Mouse (Mus musculus) heart, embryonic 14.5 days (tissue): ENCODE measurements around the gene Srp68. TPM values are rescaled to one million over a fixed set of nuclear protein-coding genes. Genes with fewer than 3 reads are reported as not detected.
"Not testable (repeated sequence)": the region's sequence is repeated elsewhere in the genome, so short reads cannot be mapped to it uniquely, and the experiment has no call there.

Experiments
- ATAC-seq: fragments of 200-750 bp; cut with Nextera tagmentation; 2 replicates; pipeline ENCODE4 v1.8.0; 2017; ENCODE audit warnings: low read depth, moderate TSS enrichment; ENCODE audit not compliant: insufficient number of reproducible peaks, insufficient read depth, low FRiP score
- H3K27ac ChIP-seq, 2 experiments: fragments of 200-500 bp in 1 of 2; fragments of 300-500 bp in 1 of 2; sonication (generic) in 1 of 2; replicated peaks in 1 of 2; 2 replicates each; pipeline ENCODE4 v1.5.1; 2012 to 2014; ENCODE audit warnings: low read depth in 2 of 2, low read length in 2 of 2, control low read depth in 1 of 2, mild to moderate bottlenecking in 1 of 2, mixed read lengths in 1 of 2; ENCODE audit not compliant: control insufficient read depth in 1 of 2, insufficient read depth in 1 of 2
- H3K27me3 ChIP-seq: fragments of 300-500 bp; sonication (generic); 2 replicates; pipeline ENCODE4 v1.6.1; 2014; ENCODE audit warnings: mild to moderate bottlenecking, low read length, control low read depth; ENCODE audit not compliant: control insufficient read depth, insufficient read depth
- H3K36me3 ChIP-seq: fragments of 300-500 bp; sonication (generic); 2 replicates; pipeline ENCODE4 v1.6.1; 2014; ENCODE audit warnings: mild to moderate bottlenecking, control low read depth, low read length, mixed read lengths; ENCODE audit not compliant: control insufficient read depth, insufficient read depth
- H3K4me1 ChIP-seq, 2 experiments: fragments of 200-500 bp in 1 of 2; fragments of 300-500 bp in 1 of 2; sonication (generic) in 1 of 2; 2 replicates each; pipeline ENCODE4 v1.6.1; 2012 to 2014; ENCODE audit warnings: low read length in 2 of 2, control low read depth in 1 of 2, mixed read lengths in 1 of 2; ENCODE audit not compliant: control insufficient read depth in 2 of 2, insufficient read depth in 2 of 2
- H3K4me2 ChIP-seq: fragments of 300-500 bp; sonication (generic); 2 replicates; pipeline ENCODE4 v1.6.1; 2014; ENCODE audit warnings: mild to moderate bottlenecking, low read length
- H3K4me3 ChIP-seq, 2 experiments: fragments of 200-500 bp in 1 of 2; fragments of 300-500 bp in 1 of 2; sonication (generic) in 1 of 2; 2 replicates each; pipeline ENCODE4 v1.5.1; 2012 to 2014; ENCODE audit warnings: low read length in 2 of 2, mild to moderate bottlenecking in 2 of 2, control low read depth in 1 of 2, low read depth in 1 of 2, moderate library complexity in 1 of 2; ENCODE audit not compliant: control insufficient read depth in 1 of 2, insufficient read depth in 1 of 2
- H3K9ac ChIP-seq: fragments of 300-500 bp; sonication (generic); 2 replicates; pipeline ENCODE4 v1.6.1; 2014; ENCODE audit warnings: mild to moderate bottlenecking, low read length
- H3K9me3 ChIP-seq: fragments of 300-500 bp; sonication (generic); 2 replicates; pipeline ENCODE4 v1.6.1; 2016; ENCODE audit warnings: low read length, control low read depth; ENCODE audit not compliant: control insufficient read depth
- WGBS: fragments of 180-500 bp; shearing (Covaris S2); extraction: QIAGEN DNeasy Blood & Tissue Kit; methylation state at CpG from one replicate; pipeline ENCODE4 v1.1.7; 2014; 5-methylcytosine and 5-hydroxymethylcytosine counted together
- polyA plus RNA-seq: library from polyadenylated mRNA; unstranded; fragments of >200 nt; fragmentation: Nextera tagmentation; extraction: Ambion mirVana; gene quantifications from 2 replicates; pipeline ENCODE4 v1.2.1, GENCODE M21; 2014

Srp68 gene
- polyA plus RNA-seq, 1 experiment from 2014 or later, result 55.5 TPM

DNA sequence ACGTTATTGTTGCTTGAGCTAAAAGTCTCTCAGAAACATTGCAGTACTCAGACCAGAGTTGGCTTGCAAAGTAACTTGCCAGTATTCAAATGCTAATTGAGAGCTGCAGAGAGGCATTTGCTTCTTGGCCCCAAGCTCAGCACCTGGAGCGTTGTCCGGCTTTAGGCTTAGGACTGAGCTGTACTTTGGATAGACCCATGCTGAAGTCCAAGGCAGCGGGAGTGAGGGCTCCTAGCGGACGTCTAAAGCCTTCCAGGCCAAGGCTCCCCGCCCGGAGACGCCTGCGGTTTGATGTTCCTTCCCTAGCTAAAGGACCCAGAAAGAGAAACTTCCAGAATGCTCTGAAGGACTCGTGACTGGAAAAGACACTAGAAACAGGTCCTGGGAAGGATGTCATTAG is 8.1 kb upstream of the Srp68 start:
- Histone ChIP-seq H3K9ac (no peak overlapping the region), H3K36me3 (no peaks in the 10 kb centered on the region), H3K4me1 (peaks cover 5 to 8% of the 10 kb centered on the region in 2 experiments), H3K9me3 (0 out of 2 replicates have a peak, but pooled peaks cover 3% of the 10 kb centered on the region), H3K4me2 (peak overlapping the region; percentile 67), H3K27ac (no peak overlapping the region), H3K4me3 (no peak overlapping the region), H3K27me3 (peaks cover 64% of the 10 kb centered on the region)
- 2% methylated on average over 11 of the region's 11 CpGs for WGBS
- no peak for ATAC-seq

DNA sequence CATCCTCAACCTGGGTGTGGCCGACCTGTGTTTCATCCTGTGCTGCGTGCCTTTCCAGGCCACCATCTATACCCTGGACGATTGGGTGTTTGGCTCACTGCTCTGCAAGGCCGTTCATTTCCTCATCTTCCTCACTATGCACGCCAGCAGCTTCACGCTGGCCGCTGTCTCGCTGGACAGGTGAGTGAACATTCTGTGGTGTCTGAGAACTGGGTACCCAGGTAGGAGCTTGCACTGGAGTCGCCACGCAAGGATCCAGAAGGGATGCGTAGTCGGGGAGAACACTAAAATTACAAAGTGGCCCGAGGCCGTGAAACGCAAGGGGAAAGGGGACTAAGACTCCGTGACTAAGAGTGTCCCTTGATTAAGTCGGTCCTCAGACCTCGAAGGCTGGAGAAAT is 7.7 kb upstream of the Srp68 start:
- Histone ChIP-seq H3K9me3 (0 out of 2 replicates have a peak, but pooled peaks cover 3% of the 10 kb centered on the region), H3K36me3 (no peaks in the 10 kb centered on the region), H3K4me3 (peak overlapping the region; percentile 29 to 34), H3K27me3 (peaks cover 64% of the 10 kb centered on the region), H3K9ac (peak overlapping the region; percentile 49; the same call in 1 of the 2 replicates), H3K27ac (no peak overlapping the region), H3K4me2 (peak overlapping the region; percentile 67), H3K4me1 (peaks cover 5 to 8% of the 10 kb centered on the region in 2 experiments)
- ATAC-seq, result no peak
- WGBS, result 2% methylated on average over 18 of the region's 18 CpGs

DNA sequence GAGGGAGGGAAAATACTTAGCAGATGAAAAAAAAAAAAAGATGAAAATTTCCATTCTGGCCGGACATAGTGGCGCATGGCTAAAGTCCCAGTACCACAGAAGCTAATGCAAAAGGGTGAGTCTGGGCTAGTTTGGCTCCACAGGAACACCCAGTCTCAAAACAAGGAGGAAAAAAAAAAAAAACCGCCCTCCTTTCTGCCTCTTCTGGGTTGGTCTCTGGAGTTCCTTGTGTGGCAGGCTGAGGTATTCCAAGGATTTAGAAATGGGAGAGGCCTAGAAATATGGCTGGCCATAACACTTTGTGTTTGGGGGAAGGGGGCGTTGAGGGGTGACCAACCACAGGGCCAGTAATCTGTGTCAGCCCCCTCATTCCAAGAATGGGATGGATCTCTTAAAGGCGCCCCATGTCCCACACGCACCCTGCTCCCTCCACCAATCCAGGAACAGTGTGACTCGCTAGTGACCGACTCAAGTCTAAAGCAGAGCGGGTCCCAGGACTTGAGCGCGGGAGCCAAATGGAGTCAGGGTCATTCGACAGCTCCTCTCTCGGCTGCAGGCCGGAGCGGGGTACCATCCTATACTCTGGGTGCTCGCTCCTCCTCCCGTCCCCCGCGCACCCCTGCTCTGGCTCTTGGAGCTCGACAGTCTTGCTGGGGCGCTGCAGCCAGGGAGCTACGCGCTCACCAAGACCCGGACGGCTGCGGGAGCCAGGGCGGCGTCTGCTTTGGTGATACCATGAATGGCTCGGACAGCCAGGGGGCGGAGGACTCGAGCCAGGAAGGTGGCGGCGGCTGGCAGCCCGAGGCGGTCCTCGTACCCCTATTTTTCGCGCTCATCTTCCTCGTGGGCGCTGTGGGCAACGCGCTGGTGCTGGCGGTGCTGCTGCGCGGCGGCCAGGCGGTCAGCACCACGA is 7.0 kb upstream of the Srp68 start, which contains the start of gene Galr2:
Galr2 (plus strand) TSS at position 189 of the 913 bp plus-strand sequence.
- WGBS, result 5% methylated on average over 48 of the region's 48 CpGs
- Histone ChIP-seq H3K4me1 (peaks cover 5 to 8% of the 10 kb centered on the region in 2 experiments), H3K27ac (no peak within 1 kb of the TSS), H3K27me3 (peaks cover 63% of the 10 kb centered on the region), H3K36me3 (no peaks in the 10 kb centered on the region), H3K4me2 (peak within 1 kb of the TSS; percentile 67), H3K4me3 (peak within 1 kb of the TSS; percentile 29 to 34), H3K9ac (peak within 1 kb of the TSS; percentile 49; the same call in 1 of the 2 replicates), H3K9me3 (0 out of 2 replicates have a peak, but pooled peaks cover 3% of the 10 kb centered on the region)
- ATAC-seq, result no peak

- WGBS, result 93% methylated on average over 1 of the region's 1 CpGs
- Histone ChIP-seq H3K27me3 (peaks cover 26% of the 10 kb centered on the region), H3K4me1 (peaks cover 12 to 17% of the 10 kb centered on the region in 2 experiments)
- H3K27ac ChIP-seq, H3K4me3 ChIP-seq, H3K4me2 ChIP-seq, H3K9me3 ChIP-seq, H3K9ac ChIP-seq, ATAC-seq, H3K36me3 ChIP-seq: not testable (repeated sequence)
Observed at GRCm38 (mm10) chr11:116277184-116277583, 3.2 kb upstream of the Srp68 start.

DNA sequence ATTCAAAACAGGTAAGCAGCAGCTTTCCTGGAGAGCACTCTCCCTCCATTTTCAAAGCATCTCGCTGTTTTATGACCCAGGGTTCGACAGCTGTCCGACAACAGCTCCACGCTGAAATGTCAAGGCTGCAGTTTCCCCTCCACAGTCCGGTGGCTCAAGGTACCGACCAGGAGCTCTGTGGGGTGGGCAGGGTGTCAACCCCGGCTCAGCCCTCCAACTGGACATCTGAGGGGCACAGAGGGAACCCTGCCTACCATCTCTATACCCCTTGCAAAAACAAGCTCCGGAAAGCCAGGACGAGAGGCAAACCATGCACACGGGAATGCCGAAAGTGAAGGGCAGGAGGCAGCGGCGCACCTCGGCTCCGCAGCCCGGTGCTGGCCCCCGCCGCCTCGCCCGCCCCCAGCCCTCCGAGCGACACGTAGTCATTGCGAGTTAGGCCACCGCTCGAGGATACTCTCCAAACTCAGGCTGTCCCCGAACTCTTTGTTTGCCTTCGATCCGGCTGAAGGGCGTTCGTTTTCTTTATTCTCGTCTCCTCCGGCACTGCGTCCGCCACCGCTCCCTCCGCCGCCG is 460 bp downstream of the Srp68 start:
- 0 out of 2 replicates have a peak, but pooled peaks have one; percentile 6 for ATAC-seq
- peaks cover 7 to 12% of the 10 kb centered on the region in 2 experiments for H3K4me1 ChIP-seq
- peaks cover 36% of the 10 kb centered on the region for H3K36me3 ChIP-seq
- peak overlapping the region; percentile 46 to 86; a peak in 2 of 4 replicates for H3K27ac ChIP-seq
- peak overlapping the region; percentile 76 for H3K4me2 ChIP-seq
- no peaks in the 10 kb centered on the region for H3K27me3 ChIP-seq
- H3K9ac ChIP-seq, result peak overlapping the region; percentile 92
- no peaks in the 10 kb centered on the region for H3K9me3 ChIP-seq
- WGBS, result 1% methylated on average over 39 of the region's 39 CpGs
- H3K4me3 ChIP-seq, result peak overlapping the region; percentile 79 to 91

- Histone ChIP-seq H3K9me3 (no peaks in the 10 kb centered on the region), H3K9ac (peak overlapping the region; percentile 92), H3K4me3 (peak overlapping the region; percentile 79 to 91), H3K27me3 (no peaks in the 10 kb centered on the region), H3K36me3 (peaks cover 42% of the 10 kb centered on the region), H3K27ac (no peak overlapping the region), H3K4me2 (peak overlapping the region; percentile 76), H3K4me1 (peaks cover 7 to 12% of the 10 kb centered on the region in 2 experiments)
- 40% methylated on average over 12 of the region's 12 CpGs for WGBS
- ATAC-seq, result no peak
Observed at GRCm38 (mm10) chr11:116272589-116273468, 1.2 kb downstream of the Srp68 start.

GRCm38 (mm10) chr11:116269560-116269959 is 4.5 kb downstream of the Srp68 start:
- Histone ChIP-seq H3K27ac (no peak overlapping the region), H3K9me3 (no peaks in the 10 kb centered on the region), H3K9ac (no peak overlapping the region), H3K27me3 (no peaks in the 10 kb centered on the region), H3K4me1 (peaks cover 5 to 12% of the 10 kb centered on the region in 2 experiments), H3K4me2 (no peak overlapping the region), H3K36me3 (peaks cover 75% of the 10 kb centered on the region), H3K4me3 (no peak overlapping the region)
- WGBS, result 86% methylated on average over 8 of the region's 8 CpGs
- ATAC-seq, result no peak
